Mouse (Mus musculus): ENCODE measurements around the gene Rab13. TPM values are rescaled to one million over a fixed set of nuclear protein-coding genes. Genes with fewer than 3 reads are reported as not detected.

The Rab13 gene
- polyA plus RNA-seq, 1 experiment from 2014 or later: 15.4 TPM

- no peaks in the 10 kb centered on the region for H3K9me3 ChIP-seq (ENCODE audit: control insufficient read depth, low read length)
- H3K36me3 ChIP-seq (ENCODE audit: control insufficient read depth, insufficient read depth, low read length): peaks cover 7% of the 10 kb centered on the region; the same call in 1 of the 2 replicates
- DNase-seq (ENCODE audit: low spot score) (no peak), ATAC-seq (ENCODE audit: insufficient number of reproducible peaks, low FRiP score, low TSS enrichment, low read depth) (no peak)
- WGBS: 80% methylated on average over 5 of the region's 5 CpGs
- H3K9ac ChIP-seq (ENCODE audit: low read length): no peak overlapping the region
- H3K4me3 ChIP-seq (ENCODE audit: low read depth, low read length): no peak overlapping the region
- H3K27me3 ChIP-seq (ENCODE audit: control insufficient read depth, insufficient read depth, low read length): no peaks in the 10 kb centered on the region
- no peaks in the 10 kb centered on the region for H3K4me1 ChIP-seq (ENCODE audit: control insufficient read depth, insufficient read depth, low read length)
- no peak overlapping the region for H3K27ac ChIP-seq (replicated peaks; ENCODE audit: low read depth, low read length)
- H3K4me2 ChIP-seq (ENCODE audit: low read depth, severe bottlenecking): no peak overlapping the region
Observed at GRCm38 (mm10) chr3:90203619-90204018, 9.9 kb upstream of the Rab13 start.

GRCm38 (mm10) chr3:90204582-90204981 is 8.9 kb upstream of the Rab13 start:
- no peaks in the 10 kb centered on the region for H3K27me3 ChIP-seq (ENCODE audit: control insufficient read depth, insufficient read depth, low read length)
- H3K4me2 ChIP-seq (ENCODE audit: low read depth, severe bottlenecking): no peak overlapping the region
- H3K9me3 ChIP-seq (ENCODE audit: control insufficient read depth, low read length): no peaks in the 10 kb centered on the region
- H3K36me3 ChIP-seq (ENCODE audit: control insufficient read depth, insufficient read depth, low read length): peaks cover 12% of the 10 kb centered on the region; the same call in 1 of the 2 replicates
- H3K9ac ChIP-seq (ENCODE audit: low read length): no peak overlapping the region
- WGBS: 95% methylated on average over 2 of the region's 2 CpGs
- H3K4me3 ChIP-seq (ENCODE audit: low read depth, low read length): no peak overlapping the region
- ATAC-seq (ENCODE audit: insufficient number of reproducible peaks, low FRiP score, low TSS enrichment, low read depth) (no peak), DNase-seq (ENCODE audit: low spot score) (no peak)
- H3K4me1 ChIP-seq (ENCODE audit: control insufficient read depth, insufficient read depth, low read length): no peaks in the 10 kb centered on the region
- H3K27ac ChIP-seq (replicated peaks; ENCODE audit: low read depth, low read length): no peak overlapping the region

- Histone ChIP-seq H3K9me3 (ENCODE audit: control insufficient read depth, low read length) (no peaks in the 10 kb centered on the region), H3K4me1 (ENCODE audit: control insufficient read depth, insufficient read depth, low read length) (peaks cover 14% of the 10 kb centered on the region), H3K27ac (replicated peaks; ENCODE audit: low read depth, low read length) (no peak overlapping the region), H3K36me3 (ENCODE audit: control insufficient read depth, insufficient read depth, low read length) (peaks cover 21% of the 10 kb centered on the region), H3K4me2 (ENCODE audit: low read depth, severe bottlenecking) (no peak overlapping the region), H3K4me3 (ENCODE audit: low read depth, low read length) (no peak overlapping the region), H3K27me3 (ENCODE audit: control insufficient read depth, insufficient read depth, low read length) (no peaks in the 10 kb centered on the region), H3K9ac (ENCODE audit: low read length) (no peak overlapping the region)
- DNase-seq (ENCODE audit: low spot score) (no peak), ATAC-seq (ENCODE audit: insufficient number of reproducible peaks, low FRiP score, low TSS enrichment, low read depth) (no peak)
- 92% methylated on average over 2 of the region's 2 CpGs for WGBS
Observed at GRCm38 (mm10) chr3:90208662-90209061, 4.8 kb upstream of the Rab13 start.

GRCm38 (mm10) chr3:90209908-90210566 is 3.5 kb upstream of the Rab13 start:
- H3K27me3 ChIP-seq (ENCODE audit: control insufficient read depth, insufficient read depth, low read length): no peaks in the 10 kb centered on the region
- 90% methylated on average over 5 of the region's 5 CpGs for WGBS
- no peak overlapping the region for H3K4me3 ChIP-seq (ENCODE audit: low read depth, low read length)
- no peak overlapping the region for H3K4me2 ChIP-seq (ENCODE audit: low read depth, severe bottlenecking)
- peaks cover 14% of the 10 kb centered on the region for H3K4me1 ChIP-seq (ENCODE audit: control insufficient read depth, insufficient read depth, low read length)
- no peak overlapping the region for H3K27ac ChIP-seq (replicated peaks; ENCODE audit: low read depth, low read length)
- H3K9me3 ChIP-seq (ENCODE audit: control insufficient read depth, low read length): no peaks in the 10 kb centered on the region
- ATAC-seq (ENCODE audit: insufficient number of reproducible peaks, low FRiP score, low TSS enrichment, low read depth) (no peak), DNase-seq (ENCODE audit: low spot score) (no peak)
- no peak overlapping the region for H3K9ac ChIP-seq (ENCODE audit: low read length)
- H3K36me3 ChIP-seq (ENCODE audit: control insufficient read depth, insufficient read depth, low read length): peaks cover 21% of the 10 kb centered on the region

- peaks cover 21% of the 10 kb centered on the region for H3K36me3 ChIP-seq (ENCODE audit: control insufficient read depth, insufficient read depth, low read length)
- no peak for DNase-seq (ENCODE audit: low spot score)
Observed at GRCm38 (mm10) chr3:90211475-90212398, 1.8 kb upstream of the Rab13 start.

GRCm38 (mm10) chr3:90212723-90213122 is 772 bp upstream of the Rab13 start:
- Histone ChIP-seq H3K4me3 (ENCODE audit: low read depth, low read length) (peak overlapping the region; percentile 97), H3K4me2 (ENCODE audit: low read depth, severe bottlenecking) (peak overlapping the region; percentile 88), H3K36me3 (ENCODE audit: control insufficient read depth, insufficient read depth, low read length) (peaks cover 21% of the 10 kb centered on the region), H3K27ac (replicated peaks; ENCODE audit: low read depth, low read length) (no peak overlapping the region), H3K9ac (ENCODE audit: low read length) (peak overlapping the region; percentile 97), H3K9me3 (ENCODE audit: control insufficient read depth, low read length) (no peaks in the 10 kb centered on the region), H3K27me3 (ENCODE audit: control insufficient read depth, insufficient read depth, low read length) (no peaks in the 10 kb centered on the region), H3K4me1 (ENCODE audit: control insufficient read depth, insufficient read depth, low read length) (peaks cover 14% of the 10 kb centered on the region)
- WGBS: 14% methylated on average over 5 of the region's 5 CpGs
- ATAC-seq (ENCODE audit: insufficient number of reproducible peaks, low FRiP score, low TSS enrichment, low read depth) (no peak), DNase-seq (ENCODE audit: low spot score) (no peak)

More at GRCm38 (mm10) chr3:90211475-90212398, 1.8 kb upstream of the Rab13 start:
- Histone ChIP-seq H3K9ac (ENCODE audit: low read length) (no peak overlapping the region), H3K4me2 (ENCODE audit: low read depth, severe bottlenecking) (peak overlapping the region; percentile 88; the same call in 1 of the 2 replicates), H3K4me1 (ENCODE audit: control insufficient read depth, insufficient read depth, low read length) (peaks cover 14% of the 10 kb centered on the region), H3K27ac (replicated peaks; ENCODE audit: low read depth, low read length) (no peak overlapping the region), H3K4me3 (ENCODE audit: low read depth, low read length) (0 out of 2 replicates have a peak overlapping the region, but pooled peaks have one; percentile 10), H3K27me3 (ENCODE audit: control insufficient read depth, insufficient read depth, low read length) (no peaks in the 10 kb centered on the region), H3K9me3 (ENCODE audit: control insufficient read depth, low read length) (no peaks in the 10 kb centered on the region)
- ATAC-seq (ENCODE audit: insufficient number of reproducible peaks, low FRiP score, low TSS enrichment, low read depth): no peak
- WGBS: 82% methylated on average over 13 of the region's 13 CpGs

- 16% methylated on average over 12 of the region's 12 CpGs for WGBS
- no peak for DNase-seq (ENCODE audit: low spot score)
- Histone ChIP-seq H3K27me3 (ENCODE audit: control insufficient read depth, insufficient read depth, low read length) (no peaks in the 10 kb centered on the region), H3K36me3 (ENCODE audit: control insufficient read depth, insufficient read depth, low read length) (peaks cover 9% of the 10 kb centered on the region), H3K27ac (replicated peaks; ENCODE audit: low read depth, low read length) (no peak overlapping the region), H3K9me3 (ENCODE audit: control insufficient read depth, low read length) (no peaks in the 10 kb centered on the region), H3K4me2 (ENCODE audit: low read depth, severe bottlenecking) (peak overlapping the region; percentile 88), H3K9ac (ENCODE audit: low read length) (peak overlapping the region; percentile 2; the same call in 1 of the 2 replicates), H3K4me3 (ENCODE audit: low read depth, low read length) (peak overlapping the region; percentile 97), H3K4me1 (ENCODE audit: control insufficient read depth, insufficient read depth, low read length) (peaks cover 14% of the 10 kb centered on the region)
- no peak for ATAC-seq (ENCODE audit: insufficient number of reproducible peaks, low FRiP score, low TSS enrichment, low read depth)
Observed at GRCm38 (mm10) chr3:90213956-90214684, 625 bp downstream of the Rab13 start.

GRCm38 (mm10) chr3:90215825-90216380 is 2.4 kb downstream of the Rab13 start:
- no peak overlapping the region for H3K9ac ChIP-seq (ENCODE audit: low read length)
- H3K27ac ChIP-seq (replicated peaks; ENCODE audit: low read depth, low read length): no peak overlapping the region
- no peaks in the 10 kb centered on the region for H3K27me3 ChIP-seq (ENCODE audit: control insufficient read depth, insufficient read depth, low read length)
- no peak for ATAC-seq (ENCODE audit: insufficient number of reproducible peaks, low FRiP score, low TSS enrichment, low read depth)
- no peaks in the 10 kb centered on the region for H3K9me3 ChIP-seq (ENCODE audit: control insufficient read depth, low read length)
- 39% methylated on average over 1 of the region's 1 CpGs for WGBS
- H3K4me2 ChIP-seq (ENCODE audit: low read depth, severe bottlenecking): no peak overlapping the region
- peaks cover 5% of the 10 kb centered on the region for H3K36me3 ChIP-seq (ENCODE audit: control insufficient read depth, insufficient read depth, low read length)
- H3K4me1 ChIP-seq (ENCODE audit: control insufficient read depth, insufficient read depth, low read length): peaks cover 14% of the 10 kb centered on the region
- H3K4me3 ChIP-seq (ENCODE audit: low read depth, low read length): no peak overlapping the region
- DNase-seq (ENCODE audit: low spot score): no peak

Data from limb, embryonic 11.5 days (tissue).